15 mouse cellular contexts compared by ENCODE assay signal in the genomic region with DNA sequence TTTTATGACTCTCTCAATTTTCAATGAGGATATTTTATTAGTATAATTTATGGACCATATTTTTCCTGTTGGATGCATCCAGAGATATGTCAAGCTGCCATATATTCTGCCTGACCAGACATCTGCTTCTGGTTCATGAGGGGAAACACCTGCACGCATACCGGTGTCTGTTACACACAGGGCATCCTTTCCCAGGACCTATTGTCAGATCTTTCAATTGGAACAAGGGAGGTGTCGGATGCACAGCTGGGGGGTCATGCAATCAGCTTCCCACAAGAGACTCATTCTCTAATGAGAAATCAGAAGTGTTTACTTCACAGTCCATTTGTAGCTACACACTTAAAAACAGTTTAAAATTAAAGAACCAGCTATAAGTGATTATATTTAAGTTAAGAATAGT. TPM values are rescaled to one million over a fixed set of nuclear protein-coding genes. Genes with fewer than 3 reads are reported as not detected.
DNase-seq lines count a peak whose midpoint lies in the region; ATAC-seq and TF ChIP-seq lines count a peak whose summit lies in the region.
"Had no signal": no experiment of that assay in that cellular context is flagged by ENCODE, and none has a peak within 500 bp of the region (broad histone marks: within the 10 kb centered on the region; RNA-seq: fewer than 3 reads in every experiment).

No protein-coding gene starts in this region.

- peak overlapping the region; percentile 61; the same call in 1 of the 2 replicates for H3K27ac ChIP-seq in heart, embryonic 13.5 days (replicated peaks)
- peak overlapping the region; percentile 48; the same call in 1 of the 2 replicates for H3K27ac ChIP-seq in lung, embryonic 14.5 days (ENCODE audit: low read depth)
- H3K27ac ChIP-seq in kidney, postnatal 0 days: 0 out of 2 replicates have a peak overlapping the region, but pooled peaks have one; percentile 34
- H3K27ac ChIP-seq: embryonic facial prominence, embryonic 12.5 days; forebrain, embryonic 10.5 days; hindbrain, embryonic 10.5 days; left cerebral cortex, adult 2 months; macrophage; midbrain, embryonic 13.5 days had no signal

- peaks cover 64% of the 10 kb centered on the region for H3K4me1 ChIP-seq in heart, embryonic 13.5 days
- peaks cover 13% of the 10 kb centered on the region; the same call in 1 of the 2 replicates for H3K4me1 ChIP-seq in lung, embryonic 14.5 days (ENCODE audit: insufficient read depth)
- peaks cover 7% of the 10 kb centered on the region; the same call in 1 of the 2 replicates for H3K4me1 ChIP-seq in kidney, postnatal 0 days (replicated peaks; ENCODE audit: insufficient read depth, low read length)

- WGBS in heart, embryonic 13.5 days: 70% methylated on average over 3 of the region's 3 CpGs
- 39% methylated on average over 3 of the region's 3 CpGs for WGBS in lung, embryonic 14.5 days
- WGBS in kidney, postnatal 0 days: 15% methylated on average over 3 of the region's 3 CpGs

- no peak overlapping the region for H3K4me3 ChIP-seq in heart, embryonic 13.5 days
- no peak overlapping the region for H3K4me3 ChIP-seq in lung, embryonic 14.5 days (ENCODE audit: low read depth, low read length)
- H3K4me3 ChIP-seq in kidney, postnatal 0 days (replicated peaks; ENCODE audit: low read depth, low read length): no peak overlapping the region
- H3K4me3 ChIP-seq: embryonic facial prominence, embryonic 12.5 days; forebrain, embryonic 10.5 days; hindbrain, embryonic 10.5 days; left cerebral cortex, adult 2 months; midbrain, embryonic 13.5 days had no signal

- DNase-seq in heart, adult 8-10 months (ENCODE audit: low spot score): no peak
- DNase-seq in lung, embryonic 14.5 days: peak; percentile 68
- no peak for DNase-seq in lung, postnatal 25 days (ENCODE audit: low spot score)
- DNase-seq in kidney, postnatal 0 days (ENCODE audit: low spot score): peak; percentile 89
- peak; percentile 40 for DNase-seq in mesoderm, embryonic 11.5 days (ENCODE audit: low read depth, low spot score)
- no peak for DNase-seq in yolk sac, embryonic 10.5 days (ENCODE audit: low spot score)
- DNase-seq: cerebellum, postnatal 25 days; gastrocnemius, postnatal 25 days had no signal

- no peak for ATAC-seq in heart, embryonic 13.5 days (ENCODE audit: extremely low read depth, insufficient number of reproducible peaks, low FRiP score, low TSS enrichment)
- ATAC-seq in lung, embryonic 14.5 days (ENCODE audit: insufficient read depth): peak; percentile 68; the same call in 1 of the 2 replicates
- ATAC-seq in kidney, postnatal 0 days (replicated peaks; ENCODE audit: low FRiP score, low read depth): peak; percentile 87
- ATAC-seq: midbrain, embryonic 13.5 days had no signal

- H3K27me3 ChIP-seq in heart, embryonic 13.5 days (replicated peaks): no peaks in the 10 kb centered on the region
- no peaks in the 10 kb centered on the region for H3K27me3 ChIP-seq in lung, embryonic 14.5 days (ENCODE audit: insufficient read depth, low read length)
- H3K27me3 ChIP-seq in kidney, postnatal 0 days (ENCODE audit: insufficient read depth, low read length): no peaks in the 10 kb centered on the region
- H3K27me3 ChIP-seq: embryonic facial prominence, embryonic 12.5 days; midbrain, embryonic 13.5 days had no signal

- no peaks in the 10 kb centered on the region for H3K9me3 ChIP-seq in heart, embryonic 13.5 days
- no peaks in the 10 kb centered on the region for H3K9me3 ChIP-seq in lung, embryonic 14.5 days (ENCODE audit: low read depth, low read length)
- H3K9me3 ChIP-seq in kidney, postnatal 0 days (replicated peaks; ENCODE audit: low read length): no peaks in the 10 kb centered on the region
- H3K9me3 ChIP-seq: embryonic facial prominence, embryonic 12.5 days; forebrain, embryonic 10.5 days; hindbrain, embryonic 10.5 days; midbrain, embryonic 13.5 days had no signal

- TF ChIP-seq CTCF in lung, embryonic 14.5 days (IDR thresholded peaks at IDR 0.05; ENCODE audit: low read depth): no peak
- TF ChIP-seq CTCF in kidney, postnatal 0 days (IDR thresholded peaks at IDR 0.05; ENCODE audit: low read depth): no peak

- H3K4me2 ChIP-seq in heart, embryonic 13.5 days: no peak overlapping the region
- no peak overlapping the region for H3K4me2 ChIP-seq in lung, embryonic 14.5 days
- no peak overlapping the region for H3K4me2 ChIP-seq in kidney, postnatal 0 days (ENCODE audit: low read length)
- H3K4me2 ChIP-seq: embryonic facial prominence, embryonic 12.5 days; midbrain, embryonic 13.5 days had no signal

- H3K9ac ChIP-seq in heart, embryonic 13.5 days: no peak overlapping the region
- no peak overlapping the region for H3K9ac ChIP-seq in lung, embryonic 14.5 days
- no peak overlapping the region for H3K9ac ChIP-seq in kidney, postnatal 0 days (ENCODE audit: low read depth, low read length)
- H3K9ac ChIP-seq: embryonic facial prominence, embryonic 12.5 days; midbrain, embryonic 13.5 days had no signal

- H3K36me3 ChIP-seq in heart, embryonic 13.5 days: peaks cover 26% of the 10 kb centered on the region
- H3K36me3 ChIP-seq in lung, embryonic 14.5 days (ENCODE audit: insufficient read depth): no peaks in the 10 kb centered on the region
- H3K36me3 ChIP-seq in kidney, postnatal 0 days (ENCODE audit: insufficient read depth, low read length): no peaks in the 10 kb centered on the region
- H3K36me3 ChIP-seq: embryonic facial prominence, embryonic 12.5 days; forebrain, embryonic 10.5 days; hindbrain, embryonic 10.5 days; midbrain, embryonic 13.5 days had no signal

RNA-seq across cellular contexts. Expression of a gene that starts 20.7 kb away (rescaled TPM):
- polyA plus RNA-seq in heart, embryonic 13.5 days (2015; fragmentation: Nextera tagmentation; extraction: Ambion mirVana): 105 and 110 TPM in 2 replicates
- total RNA-seq in heart, adult 8-10 months (2022): 10 to 100 TPM; 42.0 to 57.9 (median 52.5) TPM
- polyA plus RNA-seq in lung, embryonic 14.5 days (2014; fragmentation: Nextera tagmentation; extraction: Ambion mirVana): 111 and 114 TPM in 2 replicates
- polyA plus RNA-seq in kidney, postnatal 0 days (2015; fragmentation: Nextera tagmentation; extraction: Ambion mirVana): 46.0 and 46.3 TPM in 2 replicates
- polyA plus RNA-seq: macrophage had no signal

Comparison
In these comparisons a context has a peak if more than half of its experiments do, and no peak if none do; other contexts are left out.
1. DNase-seq: peak in lung, embryonic 14.5 days (single experiment), kidney, postnatal 0 days (single experiment) and mesoderm, embryonic 11.5 days (single experiment); none in heart, adult 8-10 months (single experiment), lung, postnatal 25 days (single experiment) and yolk sac, embryonic 10.5 days (single experiment).
2. Peak in every context shown above with its lines, with median percentiles within 50 percentile points of each other: H3K27ac ChIP-seq.